Mouse (Mus musculus): Measurements from ENCODE around the gene Ccdc18.
"Not testable (repeated sequence)": the region's sequence is repeated elsewhere in the genome, so short reads cannot be mapped to it uniquely, and the experiment has no call there.

Ccdc18 gene

DNA sequence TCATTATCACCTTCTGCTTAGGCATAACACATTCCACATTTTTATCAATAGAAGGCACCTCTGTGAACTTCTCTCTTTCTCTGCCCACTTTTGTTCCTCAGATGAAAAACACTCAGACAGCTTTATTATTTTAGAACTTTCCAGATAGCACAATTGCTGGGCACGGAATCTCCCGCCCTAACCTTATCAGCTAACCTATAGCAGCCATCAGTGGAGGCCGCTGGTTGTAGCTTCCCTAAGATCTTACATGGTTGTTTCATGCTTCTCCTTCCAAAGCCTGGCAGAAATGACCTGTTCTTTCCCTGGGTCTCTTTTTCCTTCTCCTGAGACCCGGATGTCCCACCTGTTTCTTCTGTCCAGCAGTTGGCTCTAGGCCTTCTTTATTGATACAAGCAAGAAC lies 78.8 kb downstream of the Ccdc18 start:
- peaks cover 4% of the 10 kb centered on the region; the same call in 1 of the 2 replicates for H3K9me3 ChIP-seq (ENCODE audit: low read length)
- TF ChIP-seq CTCF (conservative IDR thresholded peaks at IDR 0.05; ENCODE audit: low read length) (no peak), NANOG (IDR thresholded peaks at IDR 0.05; ENCODE audit: borderline replicate concordance, low read length) (no peak), POU5F1 (IDR thresholded peaks at IDR 0.05; ENCODE audit: borderline replicate concordance, low read length) (no peak)
- no peaks in the 10 kb centered on the region for H3K4me1 ChIP-seq (replicated peaks; ENCODE audit: low read depth, low read length)
- no peak overlapping the region for H3K4me3 ChIP-seq (replicated peaks; ENCODE audit: low read length)
- H3K27me3 ChIP-seq (ENCODE audit: insufficient read depth, low read length) = no peaks in the 10 kb centered on the region
- H3K36me3 ChIP-seq (ENCODE audit: insufficient read depth, low read length) = no peaks in the 10 kb centered on the region

DNA sequence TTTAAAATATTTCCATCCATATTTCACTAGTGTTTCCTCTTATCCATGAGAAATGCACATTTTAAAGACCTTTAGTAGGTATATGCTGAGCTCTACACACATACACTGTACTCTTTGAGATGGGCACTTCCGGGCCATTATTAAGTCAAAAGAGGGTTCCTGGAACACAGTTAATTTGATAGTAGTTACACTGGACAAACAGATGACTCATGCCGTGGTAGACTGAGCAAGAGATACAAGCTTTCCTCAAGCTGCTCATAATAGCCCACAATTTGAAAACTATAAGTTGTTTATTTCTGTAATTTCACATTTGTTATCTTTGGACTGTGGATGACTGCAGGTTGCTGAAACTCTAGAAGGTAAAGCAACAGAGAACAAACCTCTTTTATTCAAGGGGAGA lies 82.3 kb downstream of the Ccdc18 start:
- Histone ChIP-seq H3K27me3 (ENCODE audit: insufficient read depth, low read length) (no peaks in the 10 kb centered on the region), H3K36me3 (ENCODE audit: insufficient read depth, low read length) (peaks cover 6% of the 10 kb centered on the region; the same call in 1 of the 2 replicates), H3K4me3 (replicated peaks; ENCODE audit: low read length) (no peak overlapping the region), H3K4me1 (replicated peaks; ENCODE audit: low read depth, low read length) (no peaks in the 10 kb centered on the region), H3K9me3 (ENCODE audit: low read length) (no peaks in the 10 kb centered on the region)
- TF ChIP-seq NANOG (IDR thresholded peaks at IDR 0.05; ENCODE audit: borderline replicate concordance, low read length) (no peak), POU5F1 (IDR thresholded peaks at IDR 0.05; ENCODE audit: borderline replicate concordance, low read length) (no peak), CTCF (conservative IDR thresholded peaks at IDR 0.05; ENCODE audit: low read length) (no peak)

DNA sequence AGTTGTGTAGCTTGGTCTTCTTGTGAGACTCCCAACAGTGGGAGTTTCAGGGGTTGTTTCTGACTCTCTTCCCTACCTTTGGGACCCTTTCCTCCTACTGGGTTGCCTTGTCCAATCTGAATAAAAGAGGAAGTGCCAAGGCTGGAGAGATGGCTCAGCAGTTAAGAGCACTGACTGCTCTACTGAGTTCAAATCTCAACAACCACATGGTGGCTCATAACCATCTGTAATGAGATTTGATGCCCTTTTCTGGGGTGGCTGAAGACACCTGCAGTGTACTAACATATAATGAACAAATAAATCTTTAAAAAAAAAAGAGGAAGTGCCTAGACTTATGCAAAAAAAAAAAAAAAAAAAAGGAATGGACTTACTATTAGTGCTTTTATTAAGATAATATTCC lies 91.4 kb downstream of the Ccdc18 start:
- no peak for TF ChIP-seq NANOG (IDR thresholded peaks at IDR 0.05; ENCODE audit: borderline replicate concordance, low read length)
- no peak for TF ChIP-seq CTCF (conservative IDR thresholded peaks at IDR 0.05; ENCODE audit: low read length)
- TF ChIP-seq POU5F1 (IDR thresholded peaks at IDR 0.05; ENCODE audit: borderline replicate concordance, low read length) = no peak
- Histone ChIP-seq H3K9me3 (ENCODE audit: low read length) (no peaks in the 10 kb centered on the region), H3K27me3 (ENCODE audit: insufficient read depth, low read length) (no peaks in the 10 kb centered on the region), H3K4me1 (replicated peaks; ENCODE audit: low read depth, low read length) (no peaks in the 10 kb centered on the region), H3K4me3 (replicated peaks; ENCODE audit: low read length) (no peak overlapping the region), H3K36me3 (ENCODE audit: insufficient read depth, low read length) (peaks cover 9% of the 10 kb centered on the region; the same call in 1 of the 2 replicates)

DNA sequence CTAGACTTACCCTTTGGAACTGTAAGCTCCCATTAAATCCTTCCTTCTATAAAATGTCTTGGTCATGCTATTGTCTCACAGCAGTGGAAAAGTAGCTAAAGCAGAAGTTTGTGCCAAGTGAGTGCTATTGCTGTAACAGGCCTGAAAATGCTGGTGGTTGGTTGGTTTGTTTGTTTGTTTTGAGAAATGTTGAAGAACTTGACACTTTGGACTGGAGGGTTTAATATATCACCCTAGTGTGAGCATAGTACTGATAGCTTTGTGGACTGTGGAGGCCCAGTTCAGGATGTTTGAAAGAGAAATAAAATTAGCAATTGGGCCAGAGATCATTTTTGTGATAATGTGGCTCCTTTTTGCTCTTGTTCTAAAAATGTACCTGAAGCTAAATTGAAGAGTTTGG lies 93.5 kb downstream of the Ccdc18 start:
- Histone ChIP-seq H3K27me3 (ENCODE audit: insufficient read depth, low read length) (no peaks in the 10 kb centered on the region), H3K36me3 (ENCODE audit: insufficient read depth, low read length) (0 out of 2 replicates have a peak, but pooled peaks cover 3% of the 10 kb centered on the region), H3K4me3 (replicated peaks; ENCODE audit: low read length) (no peak overlapping the region), H3K4me1 (replicated peaks; ENCODE audit: low read depth, low read length) (no peaks in the 10 kb centered on the region), H3K9me3 (ENCODE audit: low read length) (no peaks in the 10 kb centered on the region)
- TF ChIP-seq CTCF (conservative IDR thresholded peaks at IDR 0.05; ENCODE audit: low read length) = no peak
- no peak for TF ChIP-seq NANOG (IDR thresholded peaks at IDR 0.05; ENCODE audit: borderline replicate concordance, low read length)
- no peak for TF ChIP-seq POU5F1 (IDR thresholded peaks at IDR 0.05; ENCODE audit: borderline replicate concordance, low read length)

DNA sequence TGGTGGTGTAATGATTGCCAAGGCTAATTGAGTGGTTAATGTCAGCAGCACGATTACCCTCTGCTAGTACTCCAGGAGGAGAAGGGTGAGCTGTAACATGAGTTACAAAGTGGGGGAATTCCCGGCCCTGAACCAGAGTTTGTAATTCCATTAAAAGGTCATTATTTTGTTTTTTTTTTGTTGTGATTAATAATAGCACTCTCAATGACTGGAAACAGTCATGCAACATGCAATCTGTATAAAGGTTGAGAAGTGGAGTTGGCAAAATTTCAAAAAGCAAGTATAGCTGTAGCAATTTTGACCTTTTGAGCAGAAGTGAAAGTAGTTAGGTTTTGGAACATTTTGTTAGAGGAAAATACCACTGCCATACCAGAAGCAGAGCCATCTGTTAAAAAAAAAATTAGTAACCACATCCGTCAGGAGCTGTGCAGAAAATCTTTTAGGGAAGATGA lies 113.7 kb downstream of the Ccdc18 start:
- TF ChIP-seq POU5F1 (IDR thresholded peaks at IDR 0.05; ENCODE audit: borderline replicate concordance, low read length) (no peak), NANOG (IDR thresholded peaks at IDR 0.05; ENCODE audit: borderline replicate concordance, low read length) (no peak), CTCF (conservative IDR thresholded peaks at IDR 0.05; ENCODE audit: low read length) (no peak)
- Histone ChIP-seq H3K36me3 (ENCODE audit: insufficient read depth, low read length) (no peaks in the 10 kb centered on the region), H3K4me1 (replicated peaks; ENCODE audit: low read depth, low read length) (no peaks in the 10 kb centered on the region), H3K4me3 (replicated peaks; ENCODE audit: low read length) (no peak overlapping the region), H3K9me3 (ENCODE audit: low read length) (no peaks in the 10 kb centered on the region), H3K27me3 (ENCODE audit: insufficient read depth, low read length) (no peaks in the 10 kb centered on the region)

DNA sequence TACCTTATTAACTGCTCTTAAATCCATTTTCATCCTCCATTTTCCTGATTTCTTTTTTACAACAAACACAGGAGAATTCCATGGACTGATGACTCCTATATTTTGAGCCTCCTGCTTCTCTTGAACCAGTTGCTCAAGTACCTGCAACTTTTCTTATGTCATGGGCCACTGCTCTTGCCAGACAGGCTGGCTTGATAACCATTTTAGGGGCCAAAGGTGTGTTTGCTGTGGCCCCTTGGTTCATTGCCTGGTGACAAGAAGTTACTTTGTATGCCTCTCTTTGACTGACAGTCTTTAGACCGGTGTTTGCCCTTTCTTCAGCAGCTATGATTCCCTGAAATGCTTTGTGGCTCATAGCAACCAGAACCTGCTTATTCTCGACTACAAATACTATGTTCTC lies 117.4 kb downstream of the Ccdc18 start:
- H3K4me3 ChIP-seq (replicated peaks; ENCODE audit: low read length) = no peak overlapping the region
- H3K4me1 ChIP-seq (replicated peaks; ENCODE audit: low read depth, low read length) = no peaks in the 10 kb centered on the region
- no peaks in the 10 kb centered on the region for H3K36me3 ChIP-seq (ENCODE audit: insufficient read depth, low read length)
- H3K9me3 ChIP-seq (ENCODE audit: low read length) = no peaks in the 10 kb centered on the region
- no peaks in the 10 kb centered on the region for H3K27me3 ChIP-seq (ENCODE audit: insufficient read depth, low read length)
- no peak for TF ChIP-seq CTCF (conservative IDR thresholded peaks at IDR 0.05; ENCODE audit: low read length)
- no peak for TF ChIP-seq POU5F1 (IDR thresholded peaks at IDR 0.05; ENCODE audit: borderline replicate concordance, low read length)

DNA sequence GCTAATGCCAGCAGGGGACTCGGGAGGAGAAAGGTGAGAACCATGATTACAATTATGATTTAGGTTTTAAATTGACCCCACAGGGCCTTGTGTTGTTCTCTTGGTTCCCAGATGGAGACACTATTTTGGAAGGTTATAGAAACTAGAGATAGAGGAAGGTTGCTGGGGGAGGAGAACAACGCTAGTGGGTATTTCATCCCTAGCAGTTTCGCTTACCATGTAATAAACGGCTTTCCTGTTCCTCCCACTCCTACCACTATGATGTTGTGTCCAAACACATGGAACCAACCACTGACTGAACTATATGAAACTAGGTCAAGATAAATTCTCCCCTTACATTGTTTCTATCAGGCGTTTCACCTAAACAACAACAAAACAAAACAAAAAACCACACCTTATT lies 122.6 kb downstream of the Ccdc18 start:
- Histone ChIP-seq H3K36me3 (ENCODE audit: insufficient read depth, low read length) (no peaks in the 10 kb centered on the region), H3K4me3 (replicated peaks; ENCODE audit: low read length) (no peak overlapping the region), H3K27me3 (ENCODE audit: insufficient read depth, low read length) (no peaks in the 10 kb centered on the region), H3K9me3 (ENCODE audit: low read length) (no peaks in the 10 kb centered on the region), H3K4me1 (replicated peaks; ENCODE audit: low read depth, low read length) (no peaks in the 10 kb centered on the region)
- no peak for TF ChIP-seq NANOG (IDR thresholded peaks at IDR 0.05; ENCODE audit: borderline replicate concordance, low read length)
- TF ChIP-seq CTCF (conservative IDR thresholded peaks at IDR 0.05; ENCODE audit: low read length) = no peak
- no peak for TF ChIP-seq POU5F1 (IDR thresholded peaks at IDR 0.05; ENCODE audit: borderline replicate concordance, low read length)

DNA sequence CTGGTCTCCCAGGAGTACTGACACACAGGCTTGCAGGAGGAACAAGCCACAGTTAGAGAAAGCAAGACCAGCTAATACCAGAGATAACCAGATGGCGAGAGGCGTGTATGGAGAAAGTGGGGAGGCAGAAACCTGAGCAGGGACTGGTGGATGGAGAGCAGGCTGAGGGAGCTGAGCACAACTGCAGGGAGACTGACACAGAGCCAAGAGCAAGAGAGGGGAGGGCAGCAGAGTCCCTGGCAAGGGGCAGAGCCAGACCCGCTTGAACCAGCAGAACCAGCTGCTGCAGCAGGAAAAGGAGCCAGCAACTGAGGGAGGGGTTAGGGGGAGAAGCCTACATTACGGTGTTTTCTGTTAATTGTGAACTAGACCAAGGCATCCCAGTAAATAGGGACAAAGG lies 130.0 kb downstream of the Ccdc18 start:
- Histone ChIP-seq H3K4me3 (replicated peaks; ENCODE audit: low read length) (peak overlapping the region; percentile 71), H3K4me1 (replicated peaks; ENCODE audit: low read depth, low read length) (peaks cover 14% of the 10 kb centered on the region), H3K27me3 (ENCODE audit: insufficient read depth, low read length) (no peaks in the 10 kb centered on the region), H3K9me3 (ENCODE audit: low read length) (no peaks in the 10 kb centered on the region), H3K36me3 (ENCODE audit: insufficient read depth, low read length) (no peaks in the 10 kb centered on the region)
- TF ChIP-seq POU5F1 (IDR thresholded peaks at IDR 0.05; ENCODE audit: borderline replicate concordance, low read length) = no peak
- TF ChIP-seq NANOG (IDR thresholded peaks at IDR 0.05; ENCODE audit: borderline replicate concordance, low read length) = no peak
- no peak for TF ChIP-seq CTCF (conservative IDR thresholded peaks at IDR 0.05; ENCODE audit: low read length)

DNA sequence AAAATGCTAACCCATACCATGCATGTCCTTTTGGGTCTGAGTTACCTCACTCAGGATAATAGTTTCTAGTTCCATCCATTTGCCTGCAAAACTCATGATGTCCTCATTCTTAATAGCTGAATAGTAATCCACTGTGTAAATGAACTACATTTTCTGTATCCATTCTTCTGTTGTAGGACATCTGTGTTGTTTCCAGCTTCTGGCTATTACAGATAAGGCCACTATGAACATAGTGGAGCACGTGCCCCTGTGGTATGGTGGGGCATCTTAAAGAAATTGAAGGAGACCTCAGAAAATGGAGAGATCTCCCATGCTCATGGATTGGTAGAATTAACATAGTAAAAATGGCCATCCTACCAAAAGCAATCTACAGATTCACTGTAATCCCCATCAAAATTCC lies 131.1 kb downstream of the Ccdc18 start:
- H3K4me1 ChIP-seq (replicated peaks; ENCODE audit: low read depth, low read length) = peaks cover 20% of the 10 kb centered on the region
- H3K9me3 ChIP-seq (ENCODE audit: low read length); H3K36me3 ChIP-seq (ENCODE audit: insufficient read depth, low read length); H3K4me3 ChIP-seq (replicated peaks; ENCODE audit: low read length); H3K27me3 ChIP-seq (ENCODE audit: insufficient read depth, low read length): not testable (repeated sequence)
